Mouse (Mus musculus): Measurements from ENCODE around the gene Olfr27. TPM values are rescaled to one million over a fixed set of nuclear protein-coding genes. Genes with fewer than 3 reads are reported as not detected.

Gene Olfr27
- not detected for total RNA-seq (2021)
- long read RNA-seq, experiment 1, result 0 reads
- long read RNA-seq, experiment 2, result 0 reads

- no peak for DNase-seq
These were observed at the start of gene Olfr27 for GRCm38 (mm10) chr9:39127831-39128230. Gene Olfr27 (plus strand): TSS chr9:39128131.

GRCm38 (mm10) chr9:39078787-39079186 is 49.1 kb upstream of the Olfr27 start, which contains the start of gene Olfr938:
Gene Olfr938 (minus strand): TSS chr9:39078887.
- no peak for DNase-seq

- no peak for DNase-seq
These were observed 605 bp upstream of the Olfr27 start for GRCm38 (mm10) chr9:39127326-39127725.

- DNase-seq, result no peak
These were observed 24.5 kb downstream of the Olfr27 start for GRCm38 (mm10) chr9:39152401-39152800.

- DNase-seq, result no peak
These were observed 38.1 kb downstream of the Olfr27 start, which contains the start of gene Olfr943 for GRCm38 (mm10) chr9:39166004-39166403. Gene Olfr943 (plus strand): TSS chr9:39166304.

Other genes with a start within 250 kb of the Olfr27 start
- not detected for gene Olfr930, start 198.3 kb upstream of the Olfr27 start, total RNA-seq (2021)
- gene Olfr933, start 155.8 kb upstream of the Olfr27 start, total RNA-seq (2021), result under 1 TPM in 1 of 2 experiments, not detected in 1; 0.10 TPM
- not detected for gene Olfr934, start 139.8 kb upstream of the Olfr27 start, total RNA-seq (2021)
- not detected for gene Olfr935, start 128.4 kb upstream of the Olfr27 start, total RNA-seq (2021)
- gene Olfr146, start 104.8 kb upstream of the Olfr27 start, total RNA-seq (2021), result not detected
- not detected for gene Olfr937, start 63.2 kb upstream of the Olfr27 start, total RNA-seq (2021)
- gene Olfr938, start 49.2 kb upstream of the Olfr27 start, total RNA-seq (2021), result not detected
- not detected for gene Olfr943, start 38.2 kb downstream of the Olfr27 start, total RNA-seq (2021)
- gene Olfr944, start 73.8 kb downstream of the Olfr27 start, total RNA-seq (2021), result not detected
- gene Olfr1537, start 121.9 kb downstream of the Olfr27 start, total RNA-seq (2021), result not detected
- not detected for gene Olfr945, start 148.7 kb downstream of the Olfr27 start, total RNA-seq (2021)
- gene Olfr948, start 197.9 kb downstream of the Olfr27 start, total RNA-seq (2021), result not detected

Data from adrenal gland, postnatal 36 days (tissue).